Mouse (Mus musculus) layer of hippocampus, postnatal 25 days (tissue): ENCODE measurements at regions not wholly inside any gene's neighbourhood (a gene's known extent, or its start where the extent isn't known, plus 50 kb on each side); places are given as distances from the start of the nearest gene placed in this dataset.

ENCODE experiments used
- DNase-seq, 2 experiments: peaks; one replicate each; pipeline ENCODE4 v3.0.0; 2022; ENCODE audit warnings: mixed read lengths in 2 of 2, low spot score in 1 of 2; ENCODE audit errors: extremely low spot score in 1 of 2

DNA sequence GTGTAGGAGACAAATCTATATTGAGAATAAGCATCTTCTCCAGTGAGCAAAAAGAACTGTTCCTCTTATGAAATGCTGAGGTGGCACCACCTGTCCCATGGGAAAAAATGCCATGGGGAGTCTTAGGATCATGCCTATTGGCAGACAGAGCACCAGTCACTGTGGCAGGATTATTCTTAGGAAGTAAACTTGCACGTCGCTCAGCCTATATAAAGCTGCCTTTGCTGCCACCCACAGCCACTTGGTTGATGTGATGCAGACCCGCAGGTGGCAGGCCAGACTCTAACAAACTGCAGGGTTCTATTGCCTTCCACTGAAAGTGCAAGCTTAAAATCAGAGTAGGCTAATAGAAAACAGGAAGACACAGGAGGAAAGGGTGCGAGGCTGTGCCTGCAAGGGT, 126.7 kb downstream of the Gm826 start:
- DNase-seq: no peak

DNA sequence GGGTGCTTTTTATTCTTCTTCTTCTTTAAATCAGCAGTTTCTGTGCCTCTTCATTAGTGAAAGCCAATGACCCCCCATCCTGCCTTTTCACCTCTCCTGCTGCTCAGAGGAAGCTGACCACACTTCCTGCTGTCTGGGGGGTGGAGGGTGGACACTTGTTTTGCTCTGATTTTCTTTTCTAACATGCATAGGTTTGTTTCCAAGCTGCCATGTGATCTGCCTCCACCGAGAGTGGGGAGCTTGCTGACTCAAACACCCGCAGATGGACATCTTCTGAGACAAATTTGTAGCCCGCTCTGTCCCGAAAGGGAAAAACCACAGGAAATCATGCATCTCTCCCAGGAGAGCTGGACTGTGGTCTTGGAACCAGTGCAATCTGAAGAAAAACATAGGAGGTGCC, 141.3 kb downstream of the Gm826 start:
- DNase-seq: no peak

- no peak for DNase-seq
Observed at GRCm38 (mm10) chr2:160186106-160186505, 147.9 kb downstream of the Gm826 start.

DNA sequence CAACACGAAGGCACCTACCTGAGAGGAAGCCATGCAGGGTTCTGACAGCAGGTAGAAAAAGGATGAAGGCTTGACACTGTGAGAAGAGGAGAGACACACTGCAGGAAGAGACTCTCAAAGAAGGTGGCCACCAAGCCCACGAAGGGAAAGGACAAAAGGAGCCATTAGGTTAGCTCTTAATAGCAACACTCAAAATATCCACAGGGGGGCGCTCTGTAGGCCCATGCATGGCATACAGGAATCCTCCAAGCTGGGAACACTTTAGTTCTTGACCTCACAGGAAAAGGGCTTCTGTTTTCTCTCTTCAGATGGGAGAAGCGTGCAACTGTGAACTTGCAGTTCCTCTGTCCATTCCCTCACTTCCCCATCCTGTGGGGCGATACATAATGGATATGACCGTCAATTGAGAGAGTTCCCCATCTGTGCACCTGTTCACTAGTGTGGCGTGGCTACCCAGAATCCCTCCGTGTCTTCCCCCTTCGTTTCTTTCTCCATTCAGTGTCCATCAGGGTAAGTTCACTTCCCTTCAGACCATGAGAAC, 162.9 kb downstream of the Gm826 start:
- DNase-seq: peak in 1 of 2 experiments; percentile 6

- no peak for DNase-seq
Observed at GRCm38 (mm10) chr2:160158599-160159261, 175.2 kb downstream of the Gm826 start.

GRCm38 (mm10) chr2:160153781-160154180, 180.2 kb downstream of the Gm826 start:
- DNase-seq: no peak

- DNase-seq: no peak
Observed at GRCm38 (mm10) chr2:160152101-160152500, 181.9 kb downstream of the Gm826 start.

DNA sequence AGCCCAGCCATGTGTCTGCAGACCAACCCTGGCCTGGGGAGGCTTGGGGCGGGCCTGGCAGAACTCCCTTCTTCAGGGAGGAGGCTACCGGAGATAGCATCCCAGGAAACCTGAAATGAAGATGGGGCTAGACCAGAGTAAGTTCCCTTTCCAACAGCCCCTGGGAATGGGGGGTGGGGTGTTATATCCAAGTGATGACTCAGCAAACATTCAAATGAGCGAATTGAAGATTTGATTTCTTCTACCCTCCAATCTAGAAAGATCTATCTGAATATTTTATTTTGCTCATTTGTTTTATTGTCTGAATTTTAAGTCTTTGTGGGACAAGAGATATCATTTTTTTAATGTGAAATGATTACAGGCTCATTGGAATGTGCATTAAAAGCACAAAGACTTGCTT, 185.0 kb downstream of the Gm826 start:
- no peak for DNase-seq

GRCm38 (mm10) chr2:160148516-160148915, 185.4 kb downstream of the Gm826 start:
- no peak for DNase-seq

- no peak for DNase-seq
Observed at GRCm38 (mm10) chr2:160148031-160148430, 185.9 kb downstream of the Gm826 start.

DNA sequence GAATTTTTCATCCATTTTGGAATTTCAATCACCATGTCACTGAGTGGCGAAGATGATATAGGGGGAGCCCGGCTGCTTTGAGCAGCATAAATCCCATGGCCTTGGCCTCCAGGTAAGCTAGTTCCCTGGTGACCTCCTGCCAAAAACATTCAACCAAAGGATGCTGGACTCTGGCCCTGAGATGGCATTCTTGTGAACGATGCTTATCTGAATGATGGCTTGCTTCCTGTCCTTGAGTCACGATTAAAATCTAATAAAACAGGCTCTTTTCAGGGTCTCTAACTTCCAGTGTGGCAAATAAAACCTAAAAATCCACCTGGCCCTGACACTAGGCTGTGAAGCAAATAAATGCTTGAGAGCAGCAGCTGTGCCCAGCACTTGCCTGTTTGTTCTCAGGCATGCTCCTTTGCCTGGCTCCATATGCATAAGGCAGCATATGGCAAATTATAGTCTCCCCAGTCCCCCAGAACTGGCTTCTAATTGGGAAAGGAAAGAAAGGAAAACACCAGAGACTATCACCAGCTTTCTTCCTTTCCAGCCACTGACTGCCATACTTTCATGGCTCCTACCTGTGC, 193.7 kb downstream of the Gm826 start:
- no peak for DNase-seq

GRCm38 (mm10) chr2:160138091-160138490, 195.9 kb downstream of the Gm826 start:
- no peak for DNase-seq

DNA sequence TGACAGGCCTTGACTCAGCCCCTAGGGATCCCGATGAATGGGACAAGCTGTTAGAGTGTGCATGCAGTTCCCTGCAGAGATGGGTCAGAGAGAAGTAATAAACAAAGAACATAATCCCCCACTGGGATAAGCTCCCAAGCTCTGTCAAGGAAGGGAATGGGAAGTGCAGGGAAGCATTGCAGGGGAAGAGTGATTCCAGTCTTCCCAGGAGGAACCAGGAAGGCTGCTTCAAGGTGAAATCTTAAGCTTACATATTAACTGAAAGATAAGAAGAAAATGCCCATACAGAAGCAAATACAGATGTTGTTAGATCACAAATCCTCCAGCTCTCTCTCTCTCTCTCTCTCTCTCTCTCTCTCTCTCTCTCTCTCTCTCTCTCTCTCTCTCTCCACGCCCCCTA, 202.2 kb downstream of the Gm826 start:
- DNase-seq: no peak

DNA sequence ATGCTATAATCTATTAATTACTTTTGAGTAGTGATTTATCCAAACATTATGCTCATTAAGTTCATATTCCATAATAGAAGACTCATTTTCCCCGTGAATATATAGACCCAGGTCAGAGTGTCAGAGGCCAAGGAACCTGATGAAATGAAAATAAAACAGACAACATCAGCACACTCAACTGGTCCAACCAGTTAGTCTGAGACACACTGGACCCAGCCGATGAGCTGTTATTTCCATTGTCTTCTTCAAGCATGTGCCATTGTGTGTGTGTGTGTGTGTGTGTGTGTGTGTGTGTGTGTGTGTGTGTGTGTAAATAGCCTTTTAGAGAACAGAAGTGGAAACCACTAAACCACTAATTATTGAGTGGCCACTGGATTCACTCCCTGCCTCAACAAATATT, 202.6 kb downstream of the Gm826 start:
- no peak for DNase-seq

- no peak for DNase-seq
Observed at GRCm38 (mm10) chr2:160117148-160117547, 216.8 kb downstream of the Gm826 start.

DNA sequence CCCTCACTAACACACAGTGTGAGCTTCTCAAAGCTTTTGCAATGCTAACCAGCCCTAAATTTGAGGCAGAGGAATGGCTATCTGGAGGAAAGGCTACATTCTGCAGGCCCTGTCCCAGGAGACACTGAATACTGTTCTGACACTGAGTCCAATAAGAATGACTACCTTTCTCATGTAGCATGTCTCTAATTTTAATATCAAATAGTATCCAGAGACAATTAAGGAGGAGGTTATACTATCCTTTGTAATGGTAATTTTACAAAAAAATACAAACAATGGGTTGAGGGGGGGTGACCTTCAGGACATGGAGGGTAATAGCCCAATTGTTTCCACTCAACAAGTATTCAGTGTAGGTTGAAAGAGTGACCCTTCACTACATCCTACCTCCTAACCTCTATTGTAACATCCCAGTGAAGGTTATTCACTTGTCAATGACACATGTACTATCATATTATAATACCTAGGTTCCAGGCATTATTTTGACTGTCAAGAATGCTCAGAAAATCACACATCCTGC, 222.7 kb downstream of the Gm826 start:
- no peak for DNase-seq

DNA sequence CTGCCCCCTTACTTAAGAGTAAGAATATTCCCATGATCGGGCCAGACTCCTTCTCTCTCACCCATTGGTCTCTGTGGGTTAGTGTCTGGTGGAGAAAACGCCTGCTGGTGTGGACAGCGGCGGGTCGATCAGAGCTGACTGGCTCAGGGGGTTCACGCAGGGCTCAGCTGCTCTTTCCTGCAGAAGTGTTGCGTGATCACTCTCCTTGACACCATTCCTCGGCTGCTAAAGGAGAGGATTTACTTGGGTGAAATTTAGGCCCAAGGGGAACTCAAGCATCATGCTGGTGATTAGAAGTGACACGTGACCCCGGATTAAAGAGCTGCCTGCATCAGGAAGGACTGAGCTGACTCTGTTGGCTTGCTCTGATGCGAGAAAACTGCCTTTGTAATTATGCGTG, 240.9 kb downstream of the Gm826 start:
- no peak for DNase-seq

DNA sequence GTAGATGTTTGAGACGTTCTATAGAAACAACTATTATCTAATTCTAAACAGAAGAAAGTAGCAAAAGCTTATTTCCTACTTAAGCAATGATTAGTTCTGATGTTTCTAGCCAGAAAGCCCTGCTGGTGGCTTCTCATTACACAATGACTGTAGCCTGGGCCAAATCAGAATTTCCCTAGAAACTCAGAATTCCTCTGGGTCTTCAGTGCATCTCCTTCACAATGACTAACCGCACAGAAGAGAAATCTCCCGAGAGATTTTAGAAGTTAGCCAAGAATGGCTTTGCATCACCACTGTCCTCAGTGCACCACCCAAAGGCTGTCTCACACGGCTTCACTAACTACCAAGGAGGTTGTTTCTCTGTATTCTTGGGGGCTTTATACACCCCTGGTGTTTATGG, 248.0 kb downstream of the Gm826 start:
- no peak for DNase-seq

DNA sequence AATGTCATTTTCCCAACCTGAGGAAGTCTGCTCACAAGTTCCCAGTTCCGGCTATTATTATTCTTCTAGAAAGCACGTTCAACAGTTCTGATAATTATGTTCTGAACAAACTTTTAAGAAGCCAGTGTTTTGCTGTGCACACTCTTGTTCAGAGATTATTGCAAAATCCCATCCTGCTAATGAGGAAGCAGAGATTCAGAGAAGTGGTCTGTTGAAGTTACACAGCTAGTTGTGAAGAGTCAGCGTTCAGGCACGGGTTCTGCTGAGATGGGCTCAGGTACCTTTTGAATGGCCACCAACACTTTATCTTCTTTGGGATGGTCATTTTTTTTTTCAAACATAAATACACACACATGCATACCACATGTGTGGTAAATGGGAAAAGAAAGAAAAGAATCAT, 250.3 kb downstream of the Gm826 start:
- DNase-seq: no peak

GRCm38 (mm10) chr2:160082106-160082653, 251.8 kb downstream of the Gm826 start:
- no peak for DNase-seq

GRCm38 (mm10) chr2:160075694-160076093, 258.3 kb downstream of the Gm826 start:
- DNase-seq: no peak

- no peak for DNase-seq
Observed at GRCm38 (mm10) chr2:160070441-160070840, 263.5 kb downstream of the Gm826 start.
